Mouse (Mus musculus): ENCODE results near the gene Lipc. TPM values are rescaled to one million over a fixed set of nuclear protein-coding genes. Genes with fewer than 3 reads are reported as not detected.

The Lipc gene
- polyA plus RNA-seq, 1 experiment from 2014 or later = not detected

DNA sequence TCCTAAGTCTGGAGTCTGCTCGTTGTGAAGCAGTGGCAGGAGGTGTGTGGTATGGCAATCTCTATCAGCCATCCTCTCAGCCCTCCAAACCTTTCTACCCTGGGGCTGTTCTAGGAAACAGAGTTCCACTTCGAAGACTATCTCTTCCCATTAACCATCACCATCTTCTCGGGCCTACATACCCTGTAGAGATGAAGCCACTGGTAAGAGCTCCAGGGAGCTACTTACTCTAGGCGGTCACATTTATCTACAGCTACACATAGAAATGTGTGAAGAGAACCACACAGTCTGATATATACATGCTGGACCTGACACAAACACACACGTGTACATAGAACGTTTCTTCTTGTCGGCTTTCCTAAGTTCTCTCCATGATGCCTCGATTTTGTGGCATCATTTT lies 79.4 kb downstream of the Lipc start:
- no peak for ATAC-seq (replicated peaks; ENCODE audit: low FRiP score, low TSS enrichment, low read depth)
- 90% methylated on average over 8 of the region's 8 CpGs for WGBS
- DNase-seq (ENCODE audit: low spot score) = no peak

GRCm38 (mm10) chr9:70870326-70870725 lies 81.7 kb downstream of the Lipc start:
- H3K4me2 ChIP-seq (ENCODE audit: low read length) = no peak overlapping the region
- 94% methylated on average over 4 of the region's 4 CpGs for WGBS
- no peaks in the 10 kb centered on the region for H3K27me3 ChIP-seq (replicated peaks; ENCODE audit: control insufficient read depth, insufficient read depth, low read length)
- H3K9me3 ChIP-seq (ENCODE audit: control insufficient read depth, low read length) = no peaks in the 10 kb centered on the region
- no peaks in the 10 kb centered on the region for H3K4me1 ChIP-seq (replicated peaks; ENCODE audit: control insufficient read depth, insufficient read depth, low read length)
- H3K27ac ChIP-seq (ENCODE audit: low read depth) = no peak overlapping the region
- ATAC-seq (replicated peaks; ENCODE audit: low FRiP score, low TSS enrichment, low read depth) (no peak), DNase-seq (ENCODE audit: low spot score) (no peak)
- no peak overlapping the region for H3K4me3 ChIP-seq (ENCODE audit: low read depth, low read length)
- no peak overlapping the region for H3K9ac ChIP-seq (ENCODE audit: low read length)
- no peaks in the 10 kb centered on the region for H3K36me3 ChIP-seq (ENCODE audit: control insufficient read depth, insufficient read depth, low read length)

More for the DNA sequence above, 79.4 kb downstream of the Lipc start:
- Histone ChIP-seq H3K9me3 (ENCODE audit: control insufficient read depth, low read length) (no peaks in the 10 kb centered on the region), H3K9ac (ENCODE audit: low read length) (no peak overlapping the region), H3K4me3 (ENCODE audit: low read depth, low read length) (no peak overlapping the region), H3K36me3 (ENCODE audit: control insufficient read depth, insufficient read depth, low read length) (no peaks in the 10 kb centered on the region), H3K27me3 (replicated peaks; ENCODE audit: control insufficient read depth, insufficient read depth, low read length) (no peaks in the 10 kb centered on the region), H3K4me2 (ENCODE audit: low read length) (no peak overlapping the region), H3K27ac (ENCODE audit: low read depth) (no peak overlapping the region), H3K4me1 (replicated peaks; ENCODE audit: control insufficient read depth, insufficient read depth, low read length) (no peaks in the 10 kb centered on the region)

GRCm38 (mm10) chr9:70869169-70869873 lies 82.7 kb downstream of the Lipc start:
- no peak overlapping the region for H3K4me3 ChIP-seq (ENCODE audit: low read depth, low read length)
- 85% methylated on average over 5 of the region's 5 CpGs for WGBS
- peaks cover under 1% of the 10 kb centered on the region; the same call in 1 of the 2 replicates for H3K4me1 ChIP-seq (replicated peaks; ENCODE audit: control insufficient read depth, insufficient read depth, low read length)
- H3K9me3 ChIP-seq (ENCODE audit: control insufficient read depth, low read length) = no peaks in the 10 kb centered on the region
- no peak overlapping the region for H3K4me2 ChIP-seq (ENCODE audit: low read length)
- H3K27ac ChIP-seq (ENCODE audit: low read depth) = no peak overlapping the region
- DNase-seq (ENCODE audit: low spot score) (no peak), ATAC-seq (replicated peaks; ENCODE audit: low FRiP score, low TSS enrichment, low read depth) (no peak)
- no peaks in the 10 kb centered on the region for H3K36me3 ChIP-seq (ENCODE audit: control insufficient read depth, insufficient read depth, low read length)
- no peak overlapping the region for H3K9ac ChIP-seq (ENCODE audit: low read length)
- no peaks in the 10 kb centered on the region for H3K27me3 ChIP-seq (replicated peaks; ENCODE audit: control insufficient read depth, insufficient read depth, low read length)

GRCm38 (mm10) chr9:70867381-70867780 lies 84.6 kb downstream of the Lipc start:
- ATAC-seq (replicated peaks; ENCODE audit: low FRiP score, low TSS enrichment, low read depth) (no peak), DNase-seq (ENCODE audit: low spot score) (no peak)
- Histone ChIP-seq H3K9ac (ENCODE audit: low read length) (no peak overlapping the region), H3K27ac (ENCODE audit: low read depth) (no peak overlapping the region), H3K4me1 (replicated peaks; ENCODE audit: control insufficient read depth, insufficient read depth, low read length) (peaks cover 17% of the 10 kb centered on the region), H3K9me3 (ENCODE audit: control insufficient read depth, low read length) (no peaks in the 10 kb centered on the region), H3K4me2 (ENCODE audit: low read length) (no peak overlapping the region), H3K4me3 (ENCODE audit: low read depth, low read length) (no peak overlapping the region), H3K27me3 (replicated peaks; ENCODE audit: control insufficient read depth, insufficient read depth, low read length) (no peaks in the 10 kb centered on the region), H3K36me3 (ENCODE audit: control insufficient read depth, insufficient read depth, low read length) (no peaks in the 10 kb centered on the region)
- 88% methylated on average over 4 of the region's 4 CpGs for WGBS

DNA sequence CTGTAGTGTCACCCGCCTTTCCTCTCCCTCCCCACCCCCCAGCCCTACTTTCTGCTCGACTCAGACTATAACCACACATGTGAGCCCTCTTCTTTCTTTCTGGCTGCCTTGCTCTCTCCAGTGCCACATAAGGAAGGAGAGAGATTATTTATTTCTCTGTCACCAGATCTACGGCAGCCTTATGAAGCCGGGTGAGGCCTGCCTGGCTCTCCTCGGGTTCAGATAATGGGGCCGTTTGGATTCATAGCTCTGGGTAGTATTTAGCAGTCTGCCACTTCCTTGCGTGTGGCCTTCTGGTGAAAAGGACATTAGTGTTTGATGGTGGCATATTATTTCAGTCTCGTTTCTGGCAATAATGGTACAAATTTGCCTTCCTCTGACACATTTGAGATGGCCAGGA lies 88.0 kb downstream of the Lipc start:
- Histone ChIP-seq H3K27ac (ENCODE audit: low read depth) (peak overlapping the region; percentile 58), H3K9ac (ENCODE audit: low read length) (no peak overlapping the region), H3K4me1 (replicated peaks; ENCODE audit: control insufficient read depth, insufficient read depth, low read length) (peaks cover 17% of the 10 kb centered on the region), H3K4me3 (ENCODE audit: low read depth, low read length) (no peak overlapping the region), H3K9me3 (ENCODE audit: control insufficient read depth, low read length) (no peaks in the 10 kb centered on the region), H3K36me3 (ENCODE audit: control insufficient read depth, insufficient read depth, low read length) (no peaks in the 10 kb centered on the region), H3K27me3 (replicated peaks; ENCODE audit: control insufficient read depth, insufficient read depth, low read length) (no peaks in the 10 kb centered on the region), H3K4me2 (ENCODE audit: low read length) (no peak overlapping the region)
- DNase-seq (ENCODE audit: low spot score) = no peak
- WGBS = 42% methylated on average over 8 of the region's 8 CpGs
- ATAC-seq (replicated peaks; ENCODE audit: low FRiP score, low TSS enrichment, low read depth) = no peak

- DNase-seq (ENCODE audit: low spot score) (peak; percentile 70), ATAC-seq (replicated peaks; ENCODE audit: low FRiP score, low TSS enrichment, low read depth) (peak; percentile 81)
- H3K27me3 ChIP-seq (replicated peaks; ENCODE audit: control insufficient read depth, insufficient read depth, low read length) = no peaks in the 10 kb centered on the region
- H3K9me3 ChIP-seq (ENCODE audit: control insufficient read depth, low read length) = no peaks in the 10 kb centered on the region
- peaks cover 17% of the 10 kb centered on the region for H3K4me1 ChIP-seq (replicated peaks; ENCODE audit: control insufficient read depth, insufficient read depth, low read length)
- WGBS = 14% methylated on average over 8 of the region's 8 CpGs
- H3K27ac ChIP-seq (ENCODE audit: low read depth) = peak overlapping the region; percentile 62
- no peak overlapping the region for H3K4me2 ChIP-seq (ENCODE audit: low read length)
- no peak overlapping the region for H3K4me3 ChIP-seq (ENCODE audit: low read depth, low read length)
- H3K36me3 ChIP-seq (ENCODE audit: control insufficient read depth, insufficient read depth, low read length) = no peaks in the 10 kb centered on the region
- no peak overlapping the region for H3K9ac ChIP-seq (ENCODE audit: low read length)
Observed at GRCm38 (mm10) chr9:70863299-70863698, 88.7 kb downstream of the Lipc start.

- Histone ChIP-seq H3K4me1 (replicated peaks; ENCODE audit: control insufficient read depth, insufficient read depth, low read length) (peaks cover 24% of the 10 kb centered on the region), H3K27ac (ENCODE audit: low read depth) (no peak overlapping the region), H3K4me2 (ENCODE audit: low read length) (no peak overlapping the region), H3K27me3 (replicated peaks; ENCODE audit: control insufficient read depth, insufficient read depth, low read length) (no peaks in the 10 kb centered on the region), H3K4me3 (ENCODE audit: low read depth, low read length) (no peak overlapping the region), H3K9ac (ENCODE audit: low read length) (no peak overlapping the region), H3K9me3 (ENCODE audit: control insufficient read depth, low read length) (no peaks in the 10 kb centered on the region), H3K36me3 (ENCODE audit: control insufficient read depth, insufficient read depth, low read length) (no peaks in the 10 kb centered on the region)
- WGBS = 46% methylated on average over 5 of the region's 5 CpGs
- DNase-seq (ENCODE audit: low spot score) (no peak), ATAC-seq (replicated peaks; ENCODE audit: low FRiP score, low TSS enrichment, low read depth) (no peak)
Observed at GRCm38 (mm10) chr9:70859233-70859632, 92.8 kb downstream of the Lipc start.

GRCm38 (mm10) chr9:70855868-70856267 lies 96.2 kb downstream of the Lipc start:
- Histone ChIP-seq H3K4me2 (ENCODE audit: low read length) (no peak overlapping the region), H3K9ac (ENCODE audit: low read length) (no peak overlapping the region), H3K36me3 (ENCODE audit: control insufficient read depth, insufficient read depth, low read length) (no peaks in the 10 kb centered on the region), H3K4me1 (replicated peaks; ENCODE audit: control insufficient read depth, insufficient read depth, low read length) (peaks cover 9% of the 10 kb centered on the region), H3K9me3 (ENCODE audit: control insufficient read depth, low read length) (no peaks in the 10 kb centered on the region), H3K27me3 (replicated peaks; ENCODE audit: control insufficient read depth, insufficient read depth, low read length) (no peaks in the 10 kb centered on the region), H3K27ac (ENCODE audit: low read depth) (no peak overlapping the region), H3K4me3 (ENCODE audit: low read depth, low read length) (no peak overlapping the region)
- no peak for ATAC-seq (replicated peaks; ENCODE audit: low FRiP score, low TSS enrichment, low read depth)
- no peak for DNase-seq (ENCODE audit: low spot score)
- 67% methylated on average over 6 of the region's 6 CpGs for WGBS

GRCm38 (mm10) chr9:70854950-70855349 lies 97.1 kb downstream of the Lipc start:
- Histone ChIP-seq H3K9ac (ENCODE audit: low read length) (no peak overlapping the region), H3K27ac (ENCODE audit: low read depth) (no peak overlapping the region), H3K27me3 (replicated peaks; ENCODE audit: control insufficient read depth, insufficient read depth, low read length) (no peaks in the 10 kb centered on the region), H3K4me3 (ENCODE audit: low read depth, low read length) (no peak overlapping the region), H3K4me1 (replicated peaks; ENCODE audit: control insufficient read depth, insufficient read depth, low read length) (peaks cover 9% of the 10 kb centered on the region), H3K9me3 (ENCODE audit: control insufficient read depth, low read length) (no peaks in the 10 kb centered on the region), H3K4me2 (ENCODE audit: low read length) (no peak overlapping the region), H3K36me3 (ENCODE audit: control insufficient read depth, insufficient read depth, low read length) (no peaks in the 10 kb centered on the region)
- WGBS = 60% methylated on average over 6 of the region's 6 CpGs
- no peak for ATAC-seq (replicated peaks; ENCODE audit: low FRiP score, low TSS enrichment, low read depth)
- no peak for DNase-seq (ENCODE audit: low spot score)

All from intestine, embryonic 14.5 days (tissue).